Mouse (Mus musculus) CH12.LX (cell line): Measurements from ENCODE around the gene Vps11. TPM values are rescaled to one million over a fixed set of nuclear protein-coding genes. Genes with fewer than 3 reads are reported as not detected.
"Not testable (repeated sequence)": the region's sequence is repeated elsewhere in the genome, so short reads cannot be mapped to it uniquely, and the experiment has no call there.

Experiments used
- DNase-seq: peaks from one replicate; pipeline ENCODE4 v3.0.0-alpha.2; 2013; ENCODE audit errors: extremely low read depth
- H3K27ac ChIP-seq: 2 replicates; pipeline ENCODE4 v1.5.1; 2012; ENCODE audit warnings: low read depth, mild to moderate bottlenecking, control low read depth, moderate library complexity; ENCODE audit not compliant: insufficient read depth
- H3K27me3 ChIP-seq: replicated peaks from 2 replicates; pipeline ENCODE3; 2012; ENCODE audit warnings: inconsistent platforms
- H3K36me3 ChIP-seq, 2 experiments: replicated peaks in 1 of 2; 2 replicates each; pipeline versions ENCODE3 to v1.6.1; 2012; ENCODE audit warnings: inconsistent platforms in 1 of 2, low read length in 1 of 2, mild to moderate bottlenecking in 1 of 2, mixed read lengths in 1 of 2, moderate library complexity in 1 of 2; ENCODE audit not compliant: control insufficient read depth in 1 of 2, insufficient read depth in 1 of 2
- H3K4me1 ChIP-seq, 2 experiments: 2 replicates each; pipeline ENCODE4 v1.6.1; 2012; ENCODE audit warnings: inconsistent platforms in 1 of 2, moderate library complexity in 1 of 2; ENCODE audit not compliant: insufficient read depth in 2 of 2, control insufficient read depth in 1 of 2
- H3K4me2 ChIP-seq: 2 replicates; pipeline ENCODE4 v1.6.1; 2012; ENCODE audit warnings: low read depth, mild to moderate bottlenecking, control low read depth; ENCODE audit not compliant: poor library complexity, insufficient read depth, severe bottlenecking
- H3K4me3 ChIP-seq, 3 experiments: fragments of 150-350 bp in 1 of 3; sonication (generic) in 1 of 3; replicated peaks in 1 of 3; 2 replicates each; pipeline versions ENCODE3 to v1.5.1; 2011 to 2012; ENCODE audit warnings: low read depth in 2 of 3, low read length in 2 of 3, mild to moderate bottlenecking in 2 of 3, moderate library complexity in 2 of 3, control low read depth in 1 of 3, improper control_type of control experiment in 1 of 3, inconsistent platforms in 1 of 3, mixed read lengths in 1 of 3; ENCODE audit not compliant: poor library complexity in 1 of 3
- H3K79me2 ChIP-seq: replicated peaks from 2 replicates; pipeline ENCODE4 v1.6.1; 2012; ENCODE audit warnings: mild to moderate bottlenecking, moderate library complexity; ENCODE audit not compliant: control insufficient read depth, poor library complexity, insufficient read depth, severe bottlenecking; ENCODE audit errors: extremely low read depth
- H3K9ac ChIP-seq: 2 replicates; pipeline ENCODE4 v1.6.1; 2012; ENCODE audit warnings: low read depth, mild to moderate bottlenecking, control low read depth, moderate library complexity; ENCODE audit not compliant: insufficient read depth
- H3K9me3 ChIP-seq: replicated peaks from 2 replicates; pipeline ENCODE3; 2012; ENCODE audit warnings: low read length, inconsistent platforms, mixed read lengths
- CHD1 ChIP-seq: IDR thresholded peaks from 2 replicates; pipeline ENCODE4 v1.6.1; 2012; ENCODE audit warnings: low read depth, low read length, improper control_type of control experiment, inconsistent platforms
- CHD2 ChIP-seq: IDR thresholded peaks from 2 replicates; pipeline ENCODE4 v1.6.1; 2011; ENCODE audit warnings: low read length, improper control_type of control experiment
- GABPA ChIP-seq: IDR thresholded peaks from 2 replicates; pipeline ENCODE4 v1.6.1; 2012; ENCODE audit warnings: low read depth, low read length, improper control_type of control experiment, inconsistent platforms; ENCODE audit not compliant: insufficient replicate concordance
- KAT2A ChIP-seq: IDR thresholded peaks from 2 replicates; pipeline ENCODE4 v1.6.1; 2012; ENCODE audit warnings: low read length, improper control_type of control experiment, inconsistent platforms; ENCODE audit not compliant: insufficient replicate concordance
- MAX ChIP-seq: IDR thresholded peaks from 2 replicates; pipeline ENCODE4 v1.6.1; 2011; ENCODE audit warnings: low read length, improper control_type of control experiment
- MEF2A ChIP-seq: IDR thresholded peaks from 2 replicates; pipeline ENCODE4 v1.6.1; 2014; ENCODE audit warnings: low read depth, mild to moderate bottlenecking, inconsistent platforms, low read length, improper control_type of control experiment, borderline replicate concordance
- MXI1 ChIP-seq: IDR thresholded peaks from 2 replicates; pipeline ENCODE4 v1.6.1; 2011; ENCODE audit warnings: mild to moderate bottlenecking, low read depth, low read length, improper control_type of control experiment
- MYC ChIP-seq: IDR thresholded peaks from 2 replicates; pipeline ENCODE4 v1.6.1; 2011; ENCODE audit warnings: low read depth, mild to moderate bottlenecking, improper control_type of control experiment, low read length
- NELFE ChIP-seq: IDR thresholded peaks from 2 replicates; pipeline ENCODE4 v1.6.1; 2011; ENCODE audit warnings: low read depth, low read length, improper control_type of control experiment
- POLR2A ChIP-seq: IDR thresholded peaks from 2 replicates; pipeline ENCODE4 v1.6.1; 2011; ENCODE audit warnings: low read depth, mild to moderate bottlenecking, improper control_type of control experiment, low read length
- POLR2AphosphoS2 ChIP-seq: IDR thresholded peaks from 2 replicates; pipeline ENCODE4 v1.6.1; 2011; ENCODE audit warnings: low read depth, low read length, improper control_type of control experiment
- ZMIZ1 ChIP-seq: IDR thresholded peaks from 2 replicates; pipeline ENCODE4 v1.6.1; 2012; ENCODE audit warnings: low read depth, mild to moderate bottlenecking, inconsistent platforms, low read length, improper control_type of control experiment
- dilution Hi-C: fragments of 300-500 bp; cut with MboI; formaldehyde crosslinking; loops from 2 replicates; pipeline ENCODE4 v1.14.3; 2020; ENCODE audit warnings: low sequenced_read_pairs; ENCODE audit not compliant: extremely low pct_unique_long_range_greater_than_20kb, extremely low pct_ligation_motif_present
- in situ Hi-C: fragments of 300-500 bp; cut with MboI; formaldehyde crosslinking; loops from 3 replicates; pipeline ENCODE4 v1.14.3; 2019; ENCODE audit warnings: low sequenced_read_pairs, low pct_ligation_motif_present, low pct_unique_long_range_greater_than_20kb, mixed read lengths
- polyA plus RNA-seq: library from polyadenylated mRNA; unstranded; fragments of >175 nt; gene quantifications from 2 replicates; pipeline ENCODE4 v1.2.1, GENCODE M21; 2012; ENCODE audit warnings: low read depth; ENCODE audit not compliant: insufficient read length
- total RNA-seq, 2 experiments: library from RNA; depleted of rRNA; stranded (reverse); fragments of 300-350 nt in 1 of 2; fragments of >200 nt in 1 of 2; gene quantifications; 2 replicates each; pipeline ENCODE4 v1.2.3; 2012 to 2014

Vps11 gene
- total and polyA plus RNA-seq, 3 experiments = 16.1 to 24.8 (median 22.1) TPM

DNA sequence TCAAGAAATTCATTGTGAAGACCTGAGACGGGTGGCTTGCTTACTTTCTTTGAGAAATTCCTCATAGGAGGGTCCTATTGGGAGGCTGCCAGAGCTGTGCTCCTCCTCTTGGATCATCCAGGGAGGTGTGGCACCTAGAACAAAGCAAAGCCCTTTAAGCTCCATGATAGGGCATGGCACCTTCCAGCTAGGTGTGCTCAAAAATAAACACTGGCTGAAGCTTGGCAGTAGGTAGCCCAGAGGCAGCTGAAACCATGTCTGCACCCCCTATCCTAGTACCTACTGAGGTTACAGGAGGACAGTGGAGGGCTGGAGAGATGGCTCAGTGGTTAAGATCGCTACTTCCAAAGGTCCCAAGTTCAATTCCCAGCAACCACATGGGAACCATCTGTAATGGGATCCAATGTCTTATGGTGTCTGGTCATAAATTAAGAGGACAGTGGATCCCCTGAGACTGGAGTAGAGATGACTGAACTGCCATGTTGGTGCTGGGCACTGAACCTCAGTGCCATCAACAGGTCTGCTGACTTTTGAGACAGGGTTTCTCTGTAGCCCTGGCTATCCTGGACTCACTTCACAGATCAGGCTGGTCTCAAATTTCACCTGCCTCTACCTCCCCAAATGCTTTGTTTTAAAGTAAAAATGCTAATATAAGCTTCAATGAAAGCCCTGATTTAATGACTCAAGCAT lies 49.3 kb upstream of the Vps11 start:
- Histone ChIP-seq H3K36me3 (peaks cover 54 to 68% of the 10 kb centered on the region in 2 experiments), H3K4me2 (no peak overlapping the region), H3K79me2 (peaks cover 35% of the 10 kb centered on the region), H3K4me1 (peaks cover 5 to 36% of the 10 kb centered on the region in 2 experiments; a peak in 3 of 4 replicates), H3K4me3 (no peak overlapping the region), H3K9me3 (no peaks in the 10 kb centered on the region), H3K27ac (no peak overlapping the region), H3K27me3 (no peaks in the 10 kb centered on the region), H3K9ac (no peak overlapping the region)
- peak; percentile 29; the same call in 1 of the 2 replicates for TF ChIP-seq ZMIZ1
- TF ChIP-seq POLR2A = peak; percentile 58
- 0 out of 2 replicates have a peak, but pooled peaks have one; percentile 35 for TF ChIP-seq CHD2
- TF ChIP-seq GABPA = no peak
- no peak for DNase-seq
- dilution Hi-C loops (no loop called here), in situ Hi-C loops (no loop called here)

DNA sequence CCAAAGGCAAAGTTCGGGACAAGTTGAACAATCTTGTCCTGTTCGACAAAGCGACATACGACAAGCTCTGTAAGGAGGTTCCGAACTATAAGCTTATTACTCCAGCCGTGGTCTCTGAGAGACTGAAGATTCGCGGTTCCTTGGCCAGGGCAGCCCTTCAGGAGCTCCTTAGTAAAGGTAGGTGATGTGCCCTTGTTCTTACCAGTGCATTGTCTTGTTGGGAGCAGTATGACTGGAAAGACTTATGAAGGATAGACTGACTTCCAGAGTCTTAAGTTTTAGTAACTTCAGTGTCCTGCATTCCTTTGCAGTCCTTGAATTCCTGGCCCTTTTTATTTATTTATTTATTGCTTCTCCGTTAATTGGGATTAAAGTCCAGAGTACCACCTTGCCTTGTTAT lies 47.2 kb upstream of the Vps11 start:
- Histone ChIP-seq H3K4me3 (peak overlapping the region; percentile 91 to 95 (median 95)), H3K4me2 (peak overlapping the region; percentile 77), H3K36me3 (peaks cover 56 to 71% of the 10 kb centered on the region in 2 experiments), H3K79me2 (peaks cover 39% of the 10 kb centered on the region), H3K9ac (peak overlapping the region; percentile 95)
- H3K27ac ChIP-seq, dilution Hi-C loops, in situ Hi-C loops, H3K27me3 ChIP-seq: not testable (repeated sequence)
- TF ChIP-seq MXI1 (0 out of 2 replicates have a peak, but pooled peaks have one; percentile 40), POLR2AphosphoS2 (peak; percentile 76), MYC (0 out of 2 replicates have a peak, but pooled peaks have one; percentile 30), CHD1 (peak; percentile 67; the same call in 1 of the 2 replicates), ZMIZ1 (0 out of 2 replicates have a peak, but pooled peaks have one; percentile 46)
- TF ChIP-seq, all 38 proteins: peak for 5; not testable (repeated sequence) for 33
- DNase-seq, H3K9me3 ChIP-seq: not testable (repeated sequence)
- H3K4me1 ChIP-seq = peaks cover 11 to 53% of the 10 kb centered on the region in 2 experiments

DNA sequence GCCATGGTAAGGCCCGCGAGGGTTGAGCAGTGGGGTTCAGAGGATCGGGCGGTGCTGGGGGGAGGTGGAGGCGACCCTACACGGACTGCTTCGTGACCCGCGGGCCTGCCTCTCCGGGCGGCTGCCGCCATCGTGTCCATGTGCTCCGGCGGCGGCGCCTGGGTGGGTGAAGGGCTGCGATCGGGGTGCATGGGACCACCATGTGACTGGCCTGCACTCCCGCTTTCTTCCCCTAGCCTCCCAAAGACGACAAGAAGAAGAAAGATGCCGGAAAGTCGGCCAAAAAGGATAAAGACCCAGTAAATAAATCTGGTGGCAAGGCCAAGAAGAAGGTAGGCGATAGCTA lies 46.3 kb upstream of the Vps11 start:
- H3K27ac ChIP-seq = peak overlapping the region; percentile 72
- peaks cover 55 to 71% of the 10 kb centered on the region in 2 experiments for H3K36me3 ChIP-seq
- DNase-seq = no peak
- no peaks in the 10 kb centered on the region for H3K27me3 ChIP-seq
- dilution Hi-C loops = no loop called here
- H3K4me2 ChIP-seq = no peak overlapping the region
- TF ChIP-seq MAX = peak; percentile 70
- TF ChIP-seq KAT2A = no peak
- peak; percentile 76; the same call in 1 of the 2 replicates for TF ChIP-seq NELFE
- peak; percentile 79; the same call in 1 of the 2 replicates for TF ChIP-seq MYC
- TF ChIP-seq MEF2A = no peak
- 0 out of 2 replicates have a peak, but pooled peaks have one; percentile 20 for TF ChIP-seq MXI1
- TF ChIP-seq, all 38 proteins: peak for 4
- no peaks in the 10 kb centered on the region for H3K9me3 ChIP-seq
- H3K9ac ChIP-seq = peak overlapping the region; percentile 95
- H3K79me2 ChIP-seq = peaks cover 39% of the 10 kb centered on the region
- in situ Hi-C loops = no loop called here
- H3K4me3 ChIP-seq = peak overlapping the region; percentile 91 to 95 (median 95)
- peaks cover 11 to 54% of the 10 kb centered on the region in 2 experiments for H3K4me1 ChIP-seq
